Mouse (Mus musculus) liver, embryonic 11.5 days (tissue): ENCODE results near the gene Foxp1. TPM values are rescaled to one million over a fixed set of nuclear protein-coding genes. Genes with fewer than 3 reads are reported as not detected.

Experiments used
- ATAC-seq: fragments of 200-750 bp; cut with Nextera tagmentation; replicated peaks from 2 replicates; pipeline ENCODE4 v1.8.0; 2017; ENCODE audit warnings: moderate number of reproducible peaks, mild to moderate bottlenecking, moderate TSS enrichment, moderate library complexity; ENCODE audit not compliant: low FRiP score
- DNase-seq: peaks from one replicate; pipeline ENCODE4 v3.0.0-alpha.2; 2017; ENCODE audit warnings: low spot score
- H3K27ac ChIP-seq: fragments of 300-500 bp; sonication (generic); 2 replicates; pipeline ENCODE4 v1.5.1; 2014; ENCODE audit warnings: mild to moderate bottlenecking, low read depth, low read length, control low read depth
- H3K27me3 ChIP-seq: fragments of 300-500 bp; sonication (generic); replicated peaks from 2 replicates; pipeline ENCODE4 v1.6.1; 2014; ENCODE audit warnings: low read length, mixed read lengths; ENCODE audit not compliant: control insufficient read depth, insufficient read depth
- H3K36me3 ChIP-seq: fragments of 300-500 bp; sonication (generic); 2 replicates; pipeline ENCODE4 v1.6.1; 2014; ENCODE audit warnings: mild to moderate bottlenecking, low read length, moderate library complexity, mixed read lengths; ENCODE audit not compliant: control insufficient read depth, insufficient read depth
- H3K4me1 ChIP-seq: fragments of 300-500 bp; sonication (generic); replicated peaks from 2 replicates; pipeline ENCODE4 v1.6.1; 2014; ENCODE audit warnings: low read length, mixed read lengths; ENCODE audit not compliant: control insufficient read depth, insufficient read depth
- H3K4me2 ChIP-seq: fragments of 300-500 bp; sonication (generic); 2 replicates; pipeline ENCODE4 v1.6.1; 2014; ENCODE audit warnings: mild to moderate bottlenecking, control low read depth, moderate library complexity
- H3K4me3 ChIP-seq: fragments of 300-500 bp; sonication (generic); 2 replicates; pipeline ENCODE4 v1.5.1; 2014; ENCODE audit warnings: low read depth, low read length, control low read depth
- H3K9ac ChIP-seq: fragments of 300-500 bp; sonication (generic); 2 replicates; pipeline ENCODE4 v1.6.1; 2014; ENCODE audit warnings: low read depth, low read length, control low read depth
- H3K9me3 ChIP-seq: fragments of 300-500 bp; sonication (generic); 2 replicates; pipeline ENCODE4 v1.6.1; 2016; ENCODE audit warnings: low read length, inconsistent platforms, mixed read lengths; ENCODE audit not compliant: control insufficient read depth
- WGBS: fragments of 180-500 bp; shearing (Covaris S2); extraction: QIAGEN DNeasy Blood & Tissue Kit; methylation state at CpG from one replicate; pipeline ENCODE4 v1.1.7; 2014; 5-methylcytosine and 5-hydroxymethylcytosine counted together
- polyA plus RNA-seq: library from polyadenylated mRNA; unstranded; fragments of >200 nt; fragmentation: Nextera tagmentation; extraction: Ambion mirVana; gene quantifications from 2 replicates; pipeline ENCODE4 v1.2.1, GENCODE M21; 2014

The Foxp1 gene
- polyA plus RNA-seq, 1 experiment from 2014 or later, result 62.1 TPM

- no peak overlapping the region for H3K4me2 ChIP-seq
- H3K36me3 ChIP-seq, result peaks cover 3% of the 10 kb centered on the region
- ATAC-seq, result no peak
- H3K27me3 ChIP-seq, result no peaks in the 10 kb centered on the region
- WGBS, result 86% methylated on average over 9 of the region's 9 CpGs
- no peak for DNase-seq
- H3K9ac ChIP-seq, result no peak overlapping the region
- H3K27ac ChIP-seq, result no peak overlapping the region
- no peaks in the 10 kb centered on the region for H3K4me1 ChIP-seq
- H3K4me3 ChIP-seq, result no peak overlapping the region
- no peaks in the 10 kb centered on the region for H3K9me3 ChIP-seq
These were observed 89.5 kb downstream of the Foxp1 start for GRCm38 (mm10) chr6:99433006-99433405.

- Histone ChIP-seq H3K4me3 (no peak overlapping the region), H3K9ac (no peak overlapping the region), H3K36me3 (peaks cover 3% of the 10 kb centered on the region), H3K27me3 (no peaks in the 10 kb centered on the region), H3K4me2 (no peak overlapping the region), H3K4me1 (no peaks in the 10 kb centered on the region), H3K9me3 (no peaks in the 10 kb centered on the region), H3K27ac (no peak overlapping the region)
- DNase-seq, result no peak
- 73% methylated on average over 4 of the region's 4 CpGs for WGBS
- no peak for ATAC-seq
These were observed 90.6 kb downstream of the Foxp1 start for GRCm38 (mm10) chr6:99431941-99432340.

DNA sequence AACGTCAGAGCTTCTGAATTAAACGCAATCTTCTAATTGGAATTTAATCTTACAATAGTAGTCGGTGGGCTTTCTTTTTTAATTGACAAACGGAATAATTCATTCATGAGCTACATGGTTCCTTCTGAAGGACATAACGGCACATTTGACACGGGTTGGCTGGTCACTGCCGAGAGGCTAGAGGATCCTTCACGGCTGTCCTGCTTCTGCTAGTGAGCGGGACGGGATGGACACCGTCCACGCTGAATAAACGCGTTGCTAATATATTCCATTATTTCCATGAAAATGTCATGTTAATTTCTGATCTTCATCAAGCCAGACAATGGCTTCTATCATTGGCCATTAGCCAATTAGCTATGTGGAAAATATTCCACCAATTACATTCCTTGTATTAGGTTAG, 92.0 kb downstream of the Foxp1 start:
- H3K9me3 ChIP-seq, result no peaks in the 10 kb centered on the region
- H3K4me3 ChIP-seq, result no peak overlapping the region
- no peak overlapping the region for H3K4me2 ChIP-seq
- ATAC-seq, result no peak
- no peaks in the 10 kb centered on the region for H3K27me3 ChIP-seq
- WGBS, result 95% methylated on average over 14 of the region's 14 CpGs
- H3K27ac ChIP-seq, result no peak overlapping the region
- no peak overlapping the region for H3K9ac ChIP-seq
- H3K4me1 ChIP-seq, result no peaks in the 10 kb centered on the region
- DNase-seq, result no peak
- H3K36me3 ChIP-seq, result peaks cover 3% of the 10 kb centered on the region

DNA sequence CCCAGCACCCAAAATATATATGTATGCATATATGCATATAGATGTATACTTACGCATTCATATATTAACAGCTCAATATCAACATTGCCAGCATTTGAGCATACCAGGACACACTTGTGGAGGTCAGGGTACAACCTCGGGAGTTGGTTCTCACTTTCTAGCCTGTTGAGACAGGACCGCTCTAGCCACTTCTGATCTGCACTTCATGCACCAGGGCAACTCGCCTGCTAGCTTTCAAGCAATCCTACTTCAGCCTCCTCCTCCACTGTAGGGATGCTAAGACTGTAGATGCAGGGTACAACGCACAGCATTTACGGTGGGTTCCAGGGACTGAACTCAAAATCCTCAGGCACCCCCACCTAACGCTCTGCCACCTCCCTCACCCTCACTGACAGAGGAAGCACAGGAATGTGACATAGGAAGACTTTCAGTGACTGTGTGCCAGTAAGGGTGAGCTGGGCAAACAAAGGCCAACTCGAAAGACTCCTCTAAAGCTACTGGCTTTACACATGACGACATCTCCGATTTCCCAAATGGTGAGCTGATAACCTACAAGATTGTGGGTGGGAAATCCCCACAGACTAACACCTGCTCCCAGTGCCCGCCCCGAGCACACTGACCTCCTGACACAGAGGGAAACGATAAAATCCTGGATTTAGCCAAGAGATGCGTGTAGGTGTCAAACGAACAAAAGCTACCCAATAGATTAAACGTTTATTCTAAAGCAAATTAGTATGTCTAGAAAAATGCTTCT, 93.0 kb downstream of the Foxp1 start:
- H3K9me3 ChIP-seq, result no peaks in the 10 kb centered on the region
- DNase-seq (no peak), ATAC-seq (no peak)
- 82% methylated on average over 16 of the region's 16 CpGs for WGBS
- H3K27me3 ChIP-seq, result no peaks in the 10 kb centered on the region
- H3K4me2 ChIP-seq, result no peak overlapping the region
- no peaks in the 10 kb centered on the region for H3K4me1 ChIP-seq
- no peak overlapping the region for H3K27ac ChIP-seq
- H3K4me3 ChIP-seq, result no peak overlapping the region
- no peak overlapping the region for H3K9ac ChIP-seq
- H3K36me3 ChIP-seq, result no peaks in the 10 kb centered on the region

GRCm38 (mm10) chr6:99428961-99429360, 93.6 kb downstream of the Foxp1 start:
- WGBS, result 61% methylated on average over 2 of the region's 2 CpGs
- ATAC-seq, result no peak
- H3K9me3 ChIP-seq, result no peaks in the 10 kb centered on the region
- no peak overlapping the region for H3K9ac ChIP-seq
- H3K36me3 ChIP-seq, result no peaks in the 10 kb centered on the region
- no peak overlapping the region for H3K4me2 ChIP-seq
- no peaks in the 10 kb centered on the region for H3K4me1 ChIP-seq
- H3K4me3 ChIP-seq, result no peak overlapping the region
- no peaks in the 10 kb centered on the region for H3K27me3 ChIP-seq
- no peak for DNase-seq
- no peak overlapping the region for H3K27ac ChIP-seq

GRCm38 (mm10) chr6:99427301-99427700, 95.2 kb downstream of the Foxp1 start:
- no peaks in the 10 kb centered on the region for H3K4me1 ChIP-seq
- no peak overlapping the region for H3K4me2 ChIP-seq
- 83% methylated on average over 4 of the region's 4 CpGs for WGBS
- DNase-seq, result no peak
- no peaks in the 10 kb centered on the region for H3K27me3 ChIP-seq
- no peak for ATAC-seq
- no peak overlapping the region for H3K27ac ChIP-seq
- H3K9me3 ChIP-seq, result no peaks in the 10 kb centered on the region
- no peaks in the 10 kb centered on the region for H3K36me3 ChIP-seq
- H3K4me3 ChIP-seq, result no peak overlapping the region
- H3K9ac ChIP-seq, result no peak overlapping the region

DNA sequence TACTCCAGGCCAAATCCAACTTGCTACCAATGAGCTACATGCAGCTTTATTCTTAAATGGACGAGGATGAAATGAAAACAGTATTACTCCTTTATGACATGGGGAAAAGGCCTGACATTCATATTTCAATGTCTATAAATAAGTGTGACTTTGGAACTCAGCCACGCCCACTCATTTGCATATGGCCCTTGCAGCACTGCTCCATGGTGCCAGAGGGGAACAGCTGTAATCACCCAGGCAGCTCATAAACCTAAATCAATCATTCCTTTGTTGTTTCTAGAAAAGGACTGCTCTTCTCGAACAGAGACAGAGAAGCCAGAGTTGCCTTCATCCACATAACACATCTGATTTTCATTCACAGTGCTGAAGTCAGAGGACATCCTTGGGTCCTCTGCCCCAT, 97.5 kb downstream of the Foxp1 start:
- WGBS, result 66% methylated on average over 3 of the region's 3 CpGs
- no peaks in the 10 kb centered on the region for H3K36me3 ChIP-seq
- no peak overlapping the region for H3K4me2 ChIP-seq
- no peak overlapping the region for H3K4me3 ChIP-seq
- no peak overlapping the region for H3K9ac ChIP-seq
- H3K4me1 ChIP-seq, result no peaks in the 10 kb centered on the region
- H3K27me3 ChIP-seq, result no peaks in the 10 kb centered on the region
- H3K9me3 ChIP-seq, result no peaks in the 10 kb centered on the region
- ATAC-seq, result no peak
- DNase-seq, result no peak
- H3K27ac ChIP-seq, result no peak overlapping the region

GRCm38 (mm10) chr6:99420666-99421065, 101.9 kb downstream of the Foxp1 start:
- ATAC-seq (no peak), DNase-seq (no peak)
- Histone ChIP-seq H3K4me2 (no peak overlapping the region), H3K36me3 (no peaks in the 10 kb centered on the region), H3K27me3 (no peaks in the 10 kb centered on the region), H3K9ac (no peak overlapping the region), H3K4me1 (no peaks in the 10 kb centered on the region), H3K27ac (no peak overlapping the region), H3K4me3 (no peak overlapping the region), H3K9me3 (no peaks in the 10 kb centered on the region)
- WGBS, result 80% methylated on average over 8 of the region's 8 CpGs

GRCm38 (mm10) chr6:99412598-99412997, 109.9 kb downstream of the Foxp1 start:
- H3K4me1 ChIP-seq, result no peaks in the 10 kb centered on the region; the same call in 1 of the 2 replicates
- no peak overlapping the region for H3K27ac ChIP-seq
- no peak for ATAC-seq
- H3K4me3 ChIP-seq, result no peak overlapping the region
- H3K9me3 ChIP-seq, result no peaks in the 10 kb centered on the region
- H3K27me3 ChIP-seq, result no peaks in the 10 kb centered on the region
- WGBS, result 90% methylated on average over 6 of the region's 6 CpGs
- no peaks in the 10 kb centered on the region for H3K36me3 ChIP-seq
- no peak overlapping the region for H3K9ac ChIP-seq
- DNase-seq, result no peak
- no peak overlapping the region for H3K4me2 ChIP-seq
